Mouse (Mus musculus) spleen, adult 2 months (tissue): Measurements from ENCODE around the gene Ss18l1.

Experiments
- CTCF ChIP-seq: fragments of 200-500 bp; IDR thresholded peaks from 2 replicates; pipeline ENCODE4 v1.5.1; 2011; ENCODE audit warnings: mild to moderate bottlenecking, inconsistent platforms; ENCODE audit not compliant: insufficient read depth, insufficient read length, insufficient replicate concordance; ENCODE audit errors: extremely low read depth
- POLR2A ChIP-seq: fragments of 200-500 bp; IDR thresholded peaks from 2 replicates; pipeline ENCODE4 v1.6.1; 2011; ENCODE audit warnings: low read depth, low read length, inconsistent platforms

DNA sequence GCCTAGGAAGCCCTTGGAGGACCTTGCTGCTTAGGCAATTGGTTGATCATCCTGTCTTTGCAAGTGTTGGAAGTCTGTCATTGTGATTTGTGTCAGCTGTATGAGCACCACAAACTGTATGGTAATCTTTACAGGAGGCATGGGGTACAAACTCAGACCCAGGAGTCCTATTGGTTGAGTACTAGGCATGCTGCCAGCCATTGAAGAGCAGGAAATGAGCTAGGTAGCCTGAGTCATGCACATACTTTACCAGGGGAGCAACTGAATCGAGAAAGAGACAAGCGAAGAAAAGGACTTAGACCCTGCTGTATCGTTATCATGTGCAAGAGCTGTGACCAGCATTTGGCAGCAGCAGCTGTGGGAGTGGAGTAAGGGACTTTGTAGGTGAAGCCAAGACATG lies 9.4 kb upstream of the Ss18l1 start:
- TF ChIP-seq POLR2A (no peak), CTCF (no peak)
